Mouse (Mus musculus): ENCODE measurements at regions not wholly inside any gene's neighbourhood (a gene's known extent, or its start where the extent isn't known, plus 50 kb on each side); places are given as distances from the start of the nearest gene placed in this dataset.

GRCm38 (mm10) chr5:149909108-149909739 lies 109.3 kb upstream of the Rxfp2 start:
- DNase-seq, result no peak

GRCm38 (mm10) chr5:149909971-149910370 lies 108.5 kb upstream of the Rxfp2 start:
- no peak for DNase-seq

GRCm38 (mm10) chr5:149911968-149912367 lies 106.5 kb upstream of the Rxfp2 start:
- no peak for DNase-seq

GRCm38 (mm10) chr5:149915761-149916160 lies 102.7 kb upstream of the Rxfp2 start:
- no peak for DNase-seq

- peak; percentile 30 to 31 for DNase-seq
These were observed 101.1 kb upstream of the Rxfp2 start for GRCm38 (mm10) chr5:149917374-149917773.

- DNase-seq, result no peak
These were observed 99.4 kb upstream of the Rxfp2 start for GRCm38 (mm10) chr5:149919097-149919496.

GRCm38 (mm10) chr5:149920326-149920725 lies 98.1 kb upstream of the Rxfp2 start:
- DNase-seq, result no peak

- DNase-seq, result no peak
These were observed 94.0 kb upstream of the Rxfp2 start for GRCm38 (mm10) chr5:149924501-149924900.

- no peak for DNase-seq
These were observed 91.7 kb upstream of the Rxfp2 start for GRCm38 (mm10) chr5:149926786-149927185.

GRCm38 (mm10) chr5:149931574-149932161 lies 86.8 kb upstream of the Rxfp2 start:
- peak; percentile 5 to 8 for DNase-seq

GRCm38 (mm10) chr5:149932220-149932619 lies 86.3 kb upstream of the Rxfp2 start:
- peak; percentile 8 to 9 for DNase-seq

- no peak for DNase-seq
These were observed 72.8 kb upstream of the Rxfp2 start for GRCm38 (mm10) chr5:149945651-149946050.

GRCm38 (mm10) chr5:149947491-149947890 lies 71.0 kb upstream of the Rxfp2 start:
- DNase-seq, result no peak

- DNase-seq, result no peak
These were observed 61.5 kb upstream of the Rxfp2 start for GRCm38 (mm10) chr5:149956931-149957330.

GRCm38 (mm10) chr5:149961178-149961577 lies 57.3 kb upstream of the Rxfp2 start:
- DNase-seq, result no peak

GRCm38 (mm10) chr5:149964748-149965147 lies 53.7 kb upstream of the Rxfp2 start:
- DNase-seq, result no peak
